26 mouse cellular contexts compared by ENCODE assay signal in genomic region chr10:59466626-59467025, GRCm38 (mm10). TPM values are rescaled to one million over a fixed set of nuclear protein-coding genes. Genes with fewer than 3 reads are reported as not detected.
DNase-seq lines count a peak whose midpoint lies in the region; ATAC-seq and TF ChIP-seq lines count a peak whose summit lies in the region.
"Had no signal": no experiment of that assay in that cellular context is flagged by ENCODE, and none has a peak within 500 bp of the region (broad histone marks: within the 10 kb centered on the region; RNA-seq: fewer than 3 reads in every experiment).

No protein-coding gene starts in this region.

- 0 out of 2 replicates have a peak, but pooled peaks have one; percentile 23 for ATAC-seq in midbrain, postnatal 0 days (ENCODE audit: low FRiP score)
- no peak for ATAC-seq in midbrain, embryonic 13.5 days
- no peak for ATAC-seq in limb, embryonic 11.5 days (ENCODE audit: insufficient number of reproducible peaks, low FRiP score, low TSS enrichment, low read depth)
- no peak for ATAC-seq in erythroid progenitor cell, adult 5-6 weeks (replicated peaks; ENCODE audit: low FRiP score, poor library complexity, severe bottlenecking)
- ATAC-seq: activated CD4-positive, CD25-positive, alpha-beta regulatory T cell, adult 4 months; CD4-positive, CD25-positive, alpha-beta regulatory T cell, adult 4 months; forebrain, embryonic 13.5 days; forebrain, embryonic 15.5 days; forebrain, postnatal 0 days; Patski had no signal

- no peak overlapping the region for H3K4me2 ChIP-seq in midbrain, postnatal 0 days (ENCODE audit: low read depth, low read length, poor library complexity, severe bottlenecking)
- no peak overlapping the region for H3K4me2 ChIP-seq in midbrain, embryonic 13.5 days (replicated peaks)
- no peak overlapping the region for H3K4me2 ChIP-seq in limb, embryonic 11.5 days (ENCODE audit: low read depth, severe bottlenecking)
- H3K4me2 ChIP-seq: embryonic facial prominence, embryonic 13.5 days; embryonic facial prominence, embryonic 15.5 days; forebrain, embryonic 13.5 days; forebrain, embryonic 15.5 days had no signal

- H3K27me3 ChIP-seq in midbrain, postnatal 0 days (ENCODE audit: insufficient read depth, low read length): no peaks in the 10 kb centered on the region
- no peaks in the 10 kb centered on the region for H3K27me3 ChIP-seq in midbrain, embryonic 13.5 days
- no peaks in the 10 kb centered on the region for H3K27me3 ChIP-seq in embryonic facial prominence, embryonic 10.5 days (replicated peaks; ENCODE audit: low read depth, poor library complexity, severe bottlenecking)
- H3K27me3 ChIP-seq in limb, embryonic 11.5 days (ENCODE audit: control insufficient read depth, insufficient read depth, low read length): no peaks in the 10 kb centered on the region
- no peaks in the 10 kb centered on the region for H3K27me3 ChIP-seq in forebrain, embryonic 10.5 days (ENCODE audit: poor library complexity, severe bottlenecking)
- H3K27me3 ChIP-seq: CH12.LX; embryonic facial prominence, embryonic 13.5 days; embryonic facial prominence, embryonic 15.5 days; forebrain, embryonic 13.5 days; forebrain, embryonic 15.5 days; Patski had no signal

- H3K4me3 ChIP-seq in midbrain, postnatal 0 days (ENCODE audit: low read depth, low read length): no peak overlapping the region
- H3K4me3 ChIP-seq in midbrain, embryonic 13.5 days (replicated peaks): no peak overlapping the region
- H3K4me3 ChIP-seq in embryonic facial prominence, embryonic 10.5 days: no peak overlapping the region
- no peak overlapping the region for H3K4me3 ChIP-seq in limb, embryonic 11.5 days (ENCODE audit: low read depth, low read length)
- no peak overlapping the region for H3K4me3 ChIP-seq in forebrain, embryonic 10.5 days
- H3K4me3 ChIP-seq: embryonic facial prominence, embryonic 13.5 days; embryonic facial prominence, embryonic 15.5 days; forebrain, embryonic 13.5 days; forebrain, embryonic 15.5 days had no signal

- TF ChIP-seq CTCF in midbrain, postnatal 0 days (IDR thresholded peaks at IDR 0.05): no peak

- WGBS in midbrain, postnatal 0 days: 68% methylated on average over 4 of the region's 4 CpGs
- 82% methylated on average over 4 of the region's 4 CpGs for WGBS in midbrain, embryonic 13.5 days
- WGBS in embryonic facial prominence, embryonic 10.5 days: 66% methylated on average over 4 of the region's 4 CpGs
- 50% methylated on average over 4 of the region's 4 CpGs for WGBS in limb, embryonic 11.5 days
- WGBS in forebrain, embryonic 10.5 days: 85% methylated on average over 4 of the region's 4 CpGs

- H3K27ac ChIP-seq in midbrain, postnatal 0 days (ENCODE audit: low read depth, low read length): no peak overlapping the region
- no peak overlapping the region for H3K27ac ChIP-seq in midbrain, embryonic 13.5 days
- peak overlapping the region; percentile 48 for H3K27ac ChIP-seq in embryonic facial prominence, embryonic 10.5 days (replicated peaks)
- 0 out of 2 replicates have a peak overlapping the region, but pooled peaks have one; percentile 15 for H3K27ac ChIP-seq in limb, embryonic 11.5 days (replicated peaks; ENCODE audit: low read depth, low read length)
- no peak overlapping the region for H3K27ac ChIP-seq in forebrain, embryonic 10.5 days
- H3K27ac ChIP-seq: embryonic facial prominence, embryonic 13.5 days; embryonic facial prominence, embryonic 15.5 days; forebrain, embryonic 13.5 days; forebrain, embryonic 15.5 days had no signal

- no peaks in the 10 kb centered on the region for H3K36me3 ChIP-seq in midbrain, postnatal 0 days (ENCODE audit: insufficient read depth, low read length)
- no peaks in the 10 kb centered on the region for H3K36me3 ChIP-seq in midbrain, embryonic 13.5 days
- no peaks in the 10 kb centered on the region for H3K36me3 ChIP-seq in embryonic facial prominence, embryonic 10.5 days (replicated peaks)
- no peaks in the 10 kb centered on the region for H3K36me3 ChIP-seq in limb, embryonic 11.5 days (ENCODE audit: control insufficient read depth, insufficient read depth, low read length)
- no peaks in the 10 kb centered on the region for H3K36me3 ChIP-seq in forebrain, embryonic 10.5 days (replicated peaks)
- H3K36me3 ChIP-seq: embryonic facial prominence, embryonic 13.5 days; embryonic facial prominence, embryonic 15.5 days; forebrain, embryonic 15.5 days had no signal

- H3K9me3 ChIP-seq in midbrain, postnatal 0 days (ENCODE audit: low read length): no peaks in the 10 kb centered on the region
- H3K9me3 ChIP-seq in midbrain, embryonic 13.5 days: no peaks in the 10 kb centered on the region
- H3K9me3 ChIP-seq in embryonic facial prominence, embryonic 10.5 days: no peaks in the 10 kb centered on the region
- no peaks in the 10 kb centered on the region for H3K9me3 ChIP-seq in limb, embryonic 11.5 days (ENCODE audit: control insufficient read depth, low read length)
- no peaks in the 10 kb centered on the region for H3K9me3 ChIP-seq in forebrain, embryonic 10.5 days
- H3K9me3 ChIP-seq: embryonic facial prominence, embryonic 13.5 days; embryonic facial prominence, embryonic 15.5 days; forebrain, embryonic 13.5 days; forebrain, embryonic 15.5 days; G1E had no signal

- H3K9ac ChIP-seq in midbrain, postnatal 0 days (replicated peaks; ENCODE audit: low read length, poor library complexity, severe bottlenecking): no peak overlapping the region
- H3K9ac ChIP-seq in midbrain, embryonic 13.5 days (replicated peaks): no peak overlapping the region
- no peak overlapping the region for H3K9ac ChIP-seq in limb, embryonic 11.5 days (ENCODE audit: low read length)
- H3K9ac ChIP-seq: embryonic facial prominence, embryonic 13.5 days; embryonic facial prominence, embryonic 15.5 days; forebrain, embryonic 13.5 days; forebrain, embryonic 15.5 days; forebrain, postnatal 0 days had no signal

- no peaks in the 10 kb centered on the region for H3K4me1 ChIP-seq in midbrain, postnatal 0 days (ENCODE audit: insufficient read depth, low read length)
- H3K4me1 ChIP-seq in midbrain, embryonic 13.5 days (replicated peaks): no peaks in the 10 kb centered on the region
- H3K4me1 ChIP-seq in embryonic facial prominence, embryonic 10.5 days: peaks cover 23% of the 10 kb centered on the region
- H3K4me1 ChIP-seq in limb, embryonic 11.5 days (ENCODE audit: control insufficient read depth, insufficient read depth, low read length): peaks cover 5% of the 10 kb centered on the region; the same call in 1 of the 2 replicates
- peaks cover 25% of the 10 kb centered on the region for H3K4me1 ChIP-seq in forebrain, embryonic 10.5 days

- peak; percentile 73 for DNase-seq in heart, adult 11 months
- DNase-seq in heart, postnatal 4 days: no peak
- no peak for DNase-seq in midbrain, postnatal 0 days (ENCODE audit: low spot score)
- DNase-seq in embryonic facial prominence, embryonic 10.5 days (ENCODE audit: low spot score): no peak
- no peak for DNase-seq in limb, embryonic 11.5 days (ENCODE audit: low spot score)
- DNase-seq in forebrain, embryonic 10.5 days (ENCODE audit: extremely low spot score, low spot score): no peak
- DNase-seq: adrenal gland, adult 8-10 months; adrenal gland, postnatal 14 days; adrenal gland, postnatal 36 days; B cell, adult 2 months; cerebellum, adult 11-12 months; cerebellum, adult 9-10 months; cerebellum, postnatal 10 days; cerebellum, postnatal 25 days; forebrain, postnatal 0 days had no signal

RNA-seq across cellular contexts. Expression of gene Oit3, which starts 25.0 kb away (rescaled TPM):
- total RNA-seq in heart, postnatal 4 days (2021): under 1 TPM; 0.79 to 0.99 TPM
- 0.11 TPM in 1 of 2 replicates, not detected in the other for total RNA-seq in midbrain, postnatal 0 days (2014; rRNA removed)
- polyA plus RNA-seq in midbrain, postnatal 0 days (2015; fragmentation: Nextera tagmentation; extraction: Ambion mirVana): 0.05 TPM in 1 of 2 replicates, not detected in the other
- 0.16 TPM in 1 of 2 replicates, not detected in the other for polyA plus RNA-seq in midbrain, embryonic 13.5 days (2015; fragmentation: Nextera tagmentation; extraction: Ambion mirVana)
- 0.64 and 0.82 TPM in 2 replicates for polyA plus RNA-seq in embryonic facial prominence, embryonic 10.5 days (2016; fragmentation: Nextera tagmentation; extraction: Ambion mirVana)
- 0.31 and 1.1 TPM in 2 replicates for polyA plus RNA-seq in limb, embryonic 11.5 days (2014; fragmentation: Nextera tagmentation; extraction: Ambion mirVana)
- not detected in 2 replicates for total RNA-seq in erythroid progenitor cell, adult 5-6 weeks (2015; ENCODE audit: low replicate concordance)
- total RNA-seq in erythroid progenitor cell, adult 5-6 weeks (2017; ENCODE audit: low replicate concordance): not detected in 2 replicates
- polyA plus RNA-seq in forebrain, embryonic 10.5 days (2016; fragmentation: Nextera tagmentation; extraction: Ambion mirVana): 0.83 and 1.6 TPM in 2 replicates
- polyA plus RNA-seq: activated CD4-positive, CD25-positive, alpha-beta regulatory T cell, adult 4 months; G1E had no signal

Comparison
In these comparisons a context has a peak if more than half of its experiments do, and no peak if none do; other contexts are left out.
1. H3K27ac ChIP-seq: peak in embryonic facial prominence, embryonic 10.5 days (single experiment) and limb, embryonic 11.5 days (single experiment); none in midbrain, postnatal 0 days (single experiment), midbrain, embryonic 13.5 days (single experiment) and forebrain, embryonic 10.5 days (single experiment).